Mouse (Mus musculus): ENCODE measurements around the gene Ccdc24.

Gene Ccdc24

GRCm38 (mm10) chr4:117829260-117830123 lies 42.9 kb downstream of the Ccdc24 start:
- peak; percentile 81 to 85 for DNase-seq

DNA sequence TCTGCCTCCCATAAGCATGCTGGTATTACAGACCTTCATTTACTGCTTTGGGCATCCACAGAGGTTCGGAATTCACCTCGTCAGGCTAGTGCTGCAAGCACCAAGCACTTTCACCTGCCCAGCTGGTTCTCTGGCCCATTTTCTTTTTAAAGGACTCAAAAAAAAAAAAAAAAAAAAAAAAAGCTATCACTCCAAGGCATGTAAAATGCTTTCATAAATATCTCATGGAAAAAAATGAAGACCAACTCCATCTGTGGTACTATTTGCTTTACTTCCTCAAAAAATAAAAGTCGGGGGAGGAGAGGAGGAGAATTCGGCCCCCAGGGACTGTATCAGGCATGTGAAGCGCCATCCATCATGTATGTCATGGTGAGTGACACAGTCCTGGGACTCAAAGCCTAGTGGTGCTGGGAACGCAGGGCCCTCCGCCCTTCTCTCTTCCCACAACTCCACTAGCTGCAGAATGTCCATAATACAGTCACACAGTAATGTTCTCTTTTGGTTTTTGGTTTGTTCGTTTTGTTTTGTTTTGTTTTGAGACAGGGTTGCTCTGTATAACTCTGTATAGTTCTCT lies 43.7 kb downstream of the Ccdc24 start:
- no peak for DNase-seq

DNA sequence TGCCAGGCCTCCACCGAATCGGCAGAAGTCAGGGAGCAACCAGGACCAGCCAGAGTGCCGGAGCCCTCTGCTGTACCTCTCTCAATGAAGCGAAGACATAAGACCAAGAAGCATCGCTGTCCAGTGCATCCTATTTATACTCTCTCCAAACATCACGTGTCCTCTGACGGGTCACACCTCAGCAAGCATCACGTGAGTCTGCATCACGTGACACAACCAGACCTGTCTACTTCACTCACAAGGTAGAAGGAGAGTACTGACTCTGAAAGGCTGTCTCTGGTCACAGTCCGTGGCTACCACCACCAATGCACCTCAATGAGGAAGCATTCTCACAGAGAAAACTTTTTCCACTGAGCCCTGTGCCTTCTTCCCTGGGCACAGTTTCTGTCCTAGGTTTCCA lies 54.3 kb downstream of the Ccdc24 start:
- no peak for DNase-seq

- no peak for DNase-seq
Observed at GRCm38 (mm10) chr4:117816776-117817175, 55.6 kb downstream of the Ccdc24 start.

All from kidney, postnatal 25 days (tissue).